Mouse (Mus musculus) lung, postnatal 0 days (tissue): ENCODE measurements around the gene Gabpb1.

Source experiments
- CTCF ChIP-seq: IDR thresholded peaks from 2 replicates; pipeline ENCODE4 v1.5.1; 2016; ENCODE audit warnings: antibody characterized with exemption, mild to moderate bottlenecking
- EP300 ChIP-seq: IDR thresholded peaks from 2 replicates; pipeline ENCODE4 v1.6.1; 2016; ENCODE audit warnings: antibody characterized with exemption, mild to moderate bottlenecking, control low read depth

DNA sequence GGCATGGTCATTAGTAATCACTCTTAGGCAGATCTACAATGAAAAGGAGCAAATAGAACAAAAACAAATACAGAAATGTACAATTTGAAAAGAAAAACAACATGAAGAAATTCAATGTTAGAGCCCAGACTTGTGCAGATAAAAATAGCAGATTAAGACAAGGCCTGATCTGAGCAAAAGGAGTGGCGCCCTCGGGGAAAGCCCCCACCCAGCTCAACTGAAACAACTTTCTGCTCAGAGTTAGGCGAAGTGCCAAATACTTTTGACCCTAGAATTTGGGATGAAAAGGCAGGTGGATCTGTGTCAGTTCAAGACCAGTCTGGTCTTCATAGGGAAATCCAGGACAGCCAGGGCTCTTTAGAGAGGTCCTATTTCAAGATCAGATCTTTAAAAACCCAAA lies 10.2 kb downstream of the Gabpb1 start:
- TF ChIP-seq CTCF: no peak
- no peak for TF ChIP-seq EP300
